Mouse (Mus musculus) skeletal muscle tissue, adult 2 months (tissue): Measurements from ENCODE around the gene Smarcc1.

Source experiments
- DNase-seq: peaks from one replicate; pipeline ENCODE4 v3.0.0-alpha.2; 2012; ENCODE audit warnings: low read depth, low spot score

Smarcc1 gene

DNA sequence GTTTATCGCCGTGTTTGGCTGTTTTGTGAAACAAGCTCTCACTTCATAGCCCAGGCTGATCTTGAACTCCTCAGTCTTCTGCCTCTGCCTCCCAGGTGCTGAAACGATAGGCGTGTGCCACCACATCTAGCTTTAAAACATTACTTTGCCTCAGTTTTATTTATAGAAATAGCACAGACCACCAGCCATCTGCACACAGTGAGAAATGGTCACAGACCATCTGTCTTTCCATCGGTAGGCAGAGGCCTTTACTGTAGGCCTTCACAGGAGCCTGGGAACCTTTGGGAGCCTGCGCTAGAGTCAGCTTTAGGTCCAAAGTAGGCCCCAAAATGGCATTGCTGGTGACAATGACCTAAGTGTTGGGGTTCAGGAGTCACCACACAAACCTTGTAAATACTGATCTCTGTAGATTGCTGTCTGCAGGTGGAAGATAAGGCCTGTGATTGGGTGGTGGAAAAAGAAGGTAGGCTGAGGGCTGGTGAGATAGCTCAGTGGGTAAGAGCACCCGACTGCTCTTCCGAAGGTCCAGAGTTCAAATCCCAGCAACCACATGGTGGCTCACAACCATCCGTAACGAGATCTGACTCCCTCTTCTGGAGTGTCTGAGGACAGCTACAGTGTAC lies 166.7 kb downstream of the Smarcc1 start:
- DNase-seq, result no peak

DNA sequence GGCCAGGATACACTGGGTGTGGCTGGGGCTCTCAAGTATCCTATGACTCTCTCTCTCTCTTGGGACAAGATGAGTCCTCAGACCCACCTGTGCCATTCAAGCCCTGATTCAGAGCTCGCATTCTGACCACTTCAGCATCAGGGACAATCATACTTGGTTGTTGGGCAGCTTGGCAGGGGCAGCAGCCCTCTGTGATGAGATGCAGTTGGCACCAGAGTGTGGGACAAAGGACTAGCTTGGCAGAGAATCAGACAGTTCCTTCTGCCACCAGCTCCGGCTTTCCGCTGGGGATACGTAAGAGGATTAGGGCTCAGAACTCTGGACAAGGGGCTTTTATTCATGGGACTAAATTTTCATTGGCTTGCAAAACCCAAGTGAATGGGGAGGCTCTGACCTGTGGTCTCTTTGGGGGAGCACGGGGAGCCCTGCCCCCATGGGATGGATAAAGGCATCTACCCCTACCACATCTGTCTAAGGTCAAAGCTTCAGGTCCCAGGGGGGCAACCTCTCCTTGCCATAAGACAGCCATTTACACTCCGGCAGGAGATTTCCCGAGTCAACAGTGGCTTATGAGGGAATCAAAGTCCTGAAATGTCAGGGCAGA lies 169.9 kb downstream of the Smarcc1 start:
- DNase-seq, result no peak
